Mouse (Mus musculus) frontal cortex, postnatal 10 days (tissue): ENCODE results near the gene Fam129c.

ENCODE experiments used
- DNase-seq, 2 experiments: peaks; one replicate each; pipeline ENCODE4 v3.0.0; 2022; ENCODE audit warnings: low spot score in 2 of 2, mixed read lengths in 1 of 2

Fam129c gene

DNA sequence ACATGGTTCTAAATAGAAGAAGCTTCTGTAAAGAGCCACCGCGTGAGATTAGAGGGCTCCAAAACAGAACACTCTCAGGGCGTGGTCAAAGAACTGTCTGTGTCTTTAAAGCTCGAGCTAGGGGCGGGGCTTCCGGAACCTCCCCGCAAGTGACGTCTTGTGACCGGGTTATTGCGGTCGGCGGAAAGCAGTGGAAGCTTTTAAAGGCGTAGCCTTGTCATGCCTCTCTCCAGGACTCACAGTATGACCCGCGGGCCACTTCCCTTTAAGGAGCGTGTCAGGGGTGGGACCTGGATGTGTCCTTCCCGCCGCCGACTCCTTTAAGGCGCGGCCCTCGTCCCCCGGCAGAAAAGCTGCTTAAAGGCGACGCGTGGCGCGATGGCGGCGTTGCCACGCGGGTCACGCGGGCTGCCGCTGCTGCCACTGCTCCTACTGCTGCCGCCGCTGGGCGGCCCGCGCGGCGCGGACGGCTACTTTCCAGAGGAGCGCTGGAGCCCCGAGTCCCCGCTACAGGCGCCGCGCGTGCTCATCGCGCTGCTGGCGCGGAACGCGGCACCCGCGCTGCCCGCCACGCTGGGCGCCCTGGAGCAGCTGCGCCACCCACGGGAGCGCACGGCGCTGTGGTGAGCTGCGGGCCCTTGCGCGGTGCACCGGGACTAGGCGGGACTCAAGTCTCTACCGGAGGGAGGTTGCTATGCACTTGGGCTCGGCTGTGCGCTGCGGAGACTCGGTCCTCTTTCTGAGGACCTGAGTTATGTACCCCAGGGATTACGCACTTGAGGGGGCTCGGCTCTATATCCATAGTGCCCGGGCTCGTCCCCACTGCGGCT, 13.6 kb downstream of the Fam129c start, which contains the start of gene Colgalt1:
Gene Colgalt1 (plus strand): TSS at position 177 of the 830 bp plus-strand sequence.
- DNase-seq: peak; percentile 96 to 98

DNA sequence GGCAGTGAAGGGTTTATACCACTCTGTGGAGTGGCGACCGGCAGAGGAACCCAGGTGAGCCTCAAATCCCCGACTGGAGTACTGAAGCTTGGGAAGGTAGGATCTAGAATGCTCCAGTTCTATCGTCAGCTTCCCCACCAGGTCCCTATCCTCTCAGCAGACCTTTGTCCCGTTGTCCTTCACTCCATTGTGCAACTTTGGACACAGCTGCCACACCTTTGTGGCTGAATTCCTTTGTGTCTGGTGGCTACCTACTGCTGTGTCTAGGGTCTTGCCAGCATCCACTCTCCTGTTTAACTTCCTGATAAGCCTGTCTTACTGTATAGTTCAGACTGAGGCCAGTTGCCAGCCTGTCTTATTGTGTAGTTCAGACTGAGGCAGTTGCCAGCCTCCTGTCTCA, 14.7 kb downstream of the Fam129c start:
- DNase-seq: no peak

DNA sequence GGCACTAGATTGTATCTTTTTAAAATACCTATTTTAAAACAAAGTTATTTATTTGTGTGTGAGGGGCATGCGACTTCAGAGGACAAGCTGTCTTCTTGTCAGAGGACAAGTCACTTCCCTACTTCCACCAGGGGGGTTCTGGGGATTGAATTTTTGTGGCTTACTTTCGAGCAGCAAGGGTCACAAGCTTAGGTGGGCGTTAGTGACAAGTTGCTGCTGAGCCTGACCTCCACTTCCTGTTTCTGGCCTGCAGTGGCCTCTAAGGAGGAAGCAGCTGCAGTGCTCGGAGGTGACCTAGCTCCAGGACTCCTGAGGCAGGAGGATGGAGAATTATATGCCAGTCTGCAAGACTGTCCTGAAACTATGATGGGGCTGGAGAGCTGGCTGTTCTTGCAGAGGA, 16.0 kb downstream of the Fam129c start:
- DNase-seq: peak in 1 of 2 experiments; percentile 14

DNA sequence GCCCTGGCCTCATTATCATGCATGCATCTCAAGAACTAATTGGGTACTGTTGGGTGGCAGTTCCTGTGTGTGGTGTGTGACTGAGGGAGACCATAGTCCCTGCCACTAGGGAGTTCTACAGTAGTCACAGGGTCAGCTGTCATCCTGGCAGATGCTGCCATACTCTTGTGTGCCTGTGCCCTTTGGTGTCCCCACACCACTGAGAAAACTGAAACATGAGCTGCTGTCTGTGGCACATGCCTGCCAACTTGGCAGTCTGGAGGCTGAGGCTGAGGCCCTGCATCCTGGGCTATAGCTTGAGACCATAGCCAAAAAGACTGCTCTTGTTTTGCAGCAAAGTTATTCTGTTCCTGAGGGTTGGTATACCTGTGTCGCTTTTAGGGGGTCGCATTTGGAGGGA, 22.3 kb downstream of the Fam129c start:
- DNase-seq: no peak

DNA sequence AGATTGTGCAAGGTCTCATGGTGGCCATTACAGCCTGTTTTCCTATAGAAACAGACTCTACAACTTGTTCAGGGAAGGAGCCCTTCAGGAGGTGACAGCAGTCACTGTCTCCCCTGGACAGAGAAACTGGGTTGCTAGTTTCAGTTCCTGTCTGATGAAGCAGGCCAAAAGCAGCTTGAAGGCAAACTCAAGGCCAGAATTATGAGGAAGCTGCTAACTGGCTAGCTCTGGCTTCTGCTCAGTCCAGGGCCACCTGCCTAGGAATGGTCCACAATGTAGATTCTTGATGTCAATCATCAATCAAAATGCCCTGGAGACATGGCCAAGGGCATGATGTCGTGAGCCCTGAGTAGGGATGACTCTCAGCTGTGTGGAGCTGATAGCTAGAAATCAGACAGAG, 27.6 kb downstream of the Fam129c start:
- DNase-seq: no peak

DNA sequence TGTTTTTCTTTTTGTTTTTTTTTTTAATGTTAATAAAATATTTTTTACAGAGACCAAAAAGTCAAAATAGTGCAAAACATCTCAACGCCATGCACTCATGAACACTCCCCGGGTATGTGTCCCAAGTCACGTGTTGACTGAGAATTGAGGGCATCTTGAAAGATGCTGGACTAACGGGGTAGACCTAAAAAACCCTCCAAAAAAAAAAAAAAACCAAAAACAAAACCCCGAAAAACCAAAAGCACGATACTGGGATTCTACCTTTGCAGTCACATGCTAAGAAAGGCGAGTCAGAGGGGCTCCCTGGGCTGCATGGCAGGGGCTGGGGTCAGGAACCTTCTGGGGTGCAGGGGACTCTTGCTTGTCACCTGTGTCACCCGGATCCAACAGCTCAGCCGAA, 29.3 kb downstream of the Fam129c start:
- no peak for DNase-seq

DNA sequence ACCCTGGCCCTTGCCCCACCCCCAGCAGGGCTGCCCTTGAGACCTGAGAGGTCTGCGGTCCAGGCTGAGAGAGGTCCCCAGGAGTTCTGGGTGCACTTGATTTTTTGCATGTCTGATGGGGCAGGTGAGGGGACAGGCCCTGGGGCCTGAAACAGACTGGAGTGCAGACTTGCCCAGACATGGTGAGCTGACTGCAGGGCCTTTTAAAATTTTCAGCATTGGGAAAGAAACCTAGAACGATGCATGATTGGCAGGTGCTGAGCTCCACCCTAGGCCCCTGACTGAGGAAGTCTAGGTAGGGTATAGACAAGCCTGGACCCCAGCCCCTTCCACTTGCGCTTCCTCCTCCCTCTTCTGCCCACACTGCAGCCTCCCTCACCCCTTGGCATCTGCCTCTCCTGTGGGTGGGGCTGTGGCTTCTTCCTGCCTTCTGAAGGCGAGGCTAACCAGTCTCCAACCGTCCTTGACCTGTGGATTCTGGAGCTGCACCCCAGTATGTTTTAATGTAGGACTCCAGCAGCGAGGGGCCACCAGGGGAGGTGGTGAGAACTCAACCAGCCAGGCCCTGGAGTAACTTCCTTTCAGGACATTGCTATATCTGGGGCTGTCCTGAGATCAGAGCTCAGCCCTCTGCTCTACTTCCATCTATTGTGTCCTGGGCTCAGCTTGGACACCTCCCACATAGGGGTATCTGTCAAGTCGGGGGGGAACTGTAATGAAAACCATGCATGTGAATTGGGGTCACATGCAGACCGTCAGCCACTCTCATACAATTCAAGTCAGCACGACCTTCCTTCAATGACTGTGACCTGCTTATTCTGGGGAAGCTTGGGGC, 30.0 kb downstream of the Fam129c start:
- DNase-seq: no peak

DNA sequence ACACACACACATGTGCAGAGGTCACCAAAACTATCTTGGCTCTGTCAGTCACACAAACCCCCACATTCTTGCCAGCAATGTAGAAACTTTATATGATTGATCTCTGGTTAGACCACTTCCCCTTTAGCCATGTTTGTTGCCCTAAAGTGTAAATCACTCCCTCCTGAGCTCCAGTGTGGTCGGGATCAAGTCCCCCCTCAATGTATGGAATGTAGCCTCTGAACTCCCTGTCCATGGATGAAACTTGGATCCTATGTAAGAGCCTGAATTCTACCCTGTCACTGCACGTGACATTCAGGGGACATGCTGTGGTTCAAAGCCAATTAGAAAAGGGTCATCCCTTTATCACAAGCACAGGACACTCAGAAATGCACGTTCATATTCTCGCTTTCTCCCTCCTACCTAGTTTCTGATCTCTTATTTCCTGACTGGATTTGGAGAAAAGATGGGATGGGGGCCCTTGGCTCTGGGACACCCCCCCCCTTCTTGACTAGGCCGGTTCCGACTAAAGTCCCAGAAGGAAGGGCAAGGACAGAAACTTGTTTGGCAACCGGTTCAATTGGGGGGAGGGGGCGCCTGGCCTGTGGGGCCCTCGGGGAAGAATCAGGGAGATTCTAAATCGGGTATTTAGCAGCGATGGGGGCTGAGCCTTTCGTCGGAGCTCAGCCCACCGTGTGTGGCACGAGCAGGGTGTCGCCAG, 31.1 kb downstream of the Fam129c start:
- no peak for DNase-seq

DNA sequence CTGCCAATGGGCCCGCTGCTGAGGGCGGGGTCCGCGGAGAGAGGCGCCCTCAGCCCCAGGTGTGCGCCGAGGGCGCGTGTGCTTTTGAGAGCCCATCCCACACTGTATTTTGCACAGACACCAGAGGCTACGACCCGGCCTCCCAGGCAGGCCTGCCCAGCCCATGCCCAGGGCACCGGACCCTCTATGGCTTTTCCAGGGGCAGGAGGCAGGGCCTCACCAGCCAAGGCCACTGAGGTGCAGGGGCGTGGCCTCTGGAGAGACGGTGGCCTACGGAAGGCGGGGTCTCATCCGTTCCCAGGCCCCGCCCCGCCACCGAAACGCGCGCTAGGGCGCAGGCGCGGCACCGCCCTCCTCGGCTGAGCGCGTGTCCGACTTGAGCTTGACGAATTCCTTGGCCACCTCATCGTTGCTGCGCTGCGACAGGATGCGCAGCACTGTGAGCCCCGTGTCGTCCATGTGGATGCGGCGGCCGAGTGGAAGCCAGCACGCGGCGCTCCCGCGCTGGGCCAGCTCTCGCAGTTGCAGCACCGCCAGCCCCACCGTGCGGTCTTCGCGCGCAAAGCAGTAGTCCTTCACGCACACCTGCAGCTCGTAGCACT, 31.7 kb downstream of the Fam129c start:
- DNase-seq: peak; percentile 87 to 90

DNA sequence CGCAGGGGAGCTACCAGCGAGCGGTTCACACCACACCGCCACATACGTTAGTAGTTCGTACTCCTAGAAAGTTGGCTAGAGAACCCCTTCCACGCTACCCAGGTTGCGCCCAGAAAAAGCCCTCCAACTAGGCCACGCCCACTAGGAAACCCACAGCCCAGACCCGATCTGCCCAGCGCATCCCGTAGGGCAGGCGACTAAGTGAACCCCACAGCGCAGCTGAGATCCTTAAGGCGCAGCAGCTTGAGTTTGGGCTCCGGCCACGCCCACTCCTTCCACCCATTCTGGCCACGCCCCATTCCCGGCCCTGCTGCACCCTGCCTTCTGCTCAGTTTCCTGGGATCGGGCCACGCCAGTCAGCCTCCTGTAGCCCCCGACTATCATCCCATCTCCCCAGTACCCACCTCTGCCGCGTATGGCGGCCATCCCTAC, 32.3 kb downstream of the Fam129c start:
- DNase-seq: no peak

DNA sequence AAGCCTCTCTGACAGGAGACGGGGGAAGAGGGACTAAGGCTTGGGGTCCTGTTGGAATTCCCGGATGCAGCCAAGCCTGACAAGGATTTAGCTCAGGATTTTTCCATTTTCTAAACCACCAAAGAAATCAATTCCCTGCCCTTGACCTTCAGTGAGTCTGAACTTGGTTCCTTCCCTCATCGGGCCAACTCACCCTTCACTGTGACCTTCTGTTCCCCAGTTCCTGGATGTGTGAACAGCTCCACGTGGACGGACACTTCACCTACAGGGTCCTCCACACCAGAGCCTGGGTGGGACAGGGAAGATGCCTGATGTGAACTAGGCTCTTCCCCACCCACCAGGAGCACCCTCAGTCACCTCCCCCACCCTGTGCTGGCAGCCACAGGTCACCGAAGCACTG, 33.3 kb downstream of the Fam129c start:
- no peak for DNase-seq

DNA sequence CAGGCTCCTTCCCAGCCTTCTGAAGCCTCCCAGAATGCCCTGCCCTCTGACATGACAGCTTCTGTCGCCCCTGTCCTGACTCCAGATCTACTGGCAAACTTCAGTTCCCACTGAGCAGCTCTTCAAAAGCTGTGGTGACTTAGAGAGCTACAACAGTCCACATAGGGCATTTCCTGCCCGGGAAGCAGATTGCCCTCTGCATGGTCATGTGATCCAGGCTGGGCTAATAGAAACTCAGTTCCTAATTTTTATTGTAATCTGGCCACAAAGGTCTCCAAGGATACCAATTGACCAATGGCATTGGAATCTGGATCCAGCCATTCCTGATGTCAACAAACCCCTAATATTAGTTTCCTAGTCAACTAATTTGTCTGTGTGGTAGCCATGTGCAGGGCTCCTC, 34.4 kb downstream of the Fam129c start:
- DNase-seq: no peak

DNA sequence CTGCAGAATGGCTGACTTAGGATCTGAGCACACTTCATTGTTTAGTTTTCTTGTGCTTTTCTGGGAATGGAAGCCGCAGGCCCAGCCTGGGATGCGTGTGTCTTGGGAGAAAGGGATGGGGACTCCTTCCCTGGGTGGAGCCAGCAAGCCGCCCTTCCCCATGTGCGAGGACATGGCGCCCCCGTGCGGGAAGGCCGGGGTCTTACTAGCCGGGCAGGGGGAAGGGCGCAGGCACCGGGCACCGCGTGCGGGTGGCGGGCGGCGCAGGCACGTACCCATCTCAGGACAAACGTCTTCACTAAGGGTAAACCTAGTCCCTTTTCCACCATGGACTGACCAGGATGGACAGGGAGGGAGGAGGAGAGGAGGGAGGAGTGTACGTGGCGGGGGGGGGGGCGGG, 35.7 kb downstream of the Fam129c start:
- DNase-seq: no peak

DNA sequence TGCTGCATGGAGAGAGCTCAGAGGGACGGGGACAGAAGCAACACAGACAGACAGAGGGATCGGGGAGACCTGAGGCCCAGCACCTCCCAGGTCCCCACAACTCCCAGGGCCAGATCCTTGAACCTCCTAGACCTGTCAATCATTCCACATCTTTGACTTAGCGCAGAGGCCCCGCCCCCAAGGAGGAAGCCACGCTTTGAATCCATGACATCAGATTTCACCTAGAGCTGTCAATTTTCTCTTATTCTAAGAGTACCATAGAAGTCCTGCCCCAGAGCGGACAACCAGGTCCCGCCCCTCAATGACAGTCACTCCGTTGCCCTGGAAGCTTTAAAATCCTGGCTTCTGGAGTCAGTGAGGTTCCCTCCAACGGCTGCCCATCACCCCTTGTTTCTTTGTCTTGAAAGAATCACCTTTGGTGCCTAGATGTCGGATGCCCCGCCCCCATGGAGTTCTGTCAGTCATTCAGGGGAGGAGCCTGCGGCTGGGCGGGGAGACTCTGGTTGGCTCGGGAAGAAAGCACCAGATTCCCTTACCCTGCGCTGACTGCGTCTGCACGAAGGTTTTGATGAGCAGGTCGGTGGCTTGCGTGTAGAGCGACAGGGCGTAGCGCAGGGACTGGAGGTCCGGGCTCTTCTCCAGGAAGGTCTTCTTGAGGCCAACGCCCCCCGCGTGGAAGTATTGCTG, 36.7 kb downstream of the Fam129c start:
- no peak for DNase-seq

DNA sequence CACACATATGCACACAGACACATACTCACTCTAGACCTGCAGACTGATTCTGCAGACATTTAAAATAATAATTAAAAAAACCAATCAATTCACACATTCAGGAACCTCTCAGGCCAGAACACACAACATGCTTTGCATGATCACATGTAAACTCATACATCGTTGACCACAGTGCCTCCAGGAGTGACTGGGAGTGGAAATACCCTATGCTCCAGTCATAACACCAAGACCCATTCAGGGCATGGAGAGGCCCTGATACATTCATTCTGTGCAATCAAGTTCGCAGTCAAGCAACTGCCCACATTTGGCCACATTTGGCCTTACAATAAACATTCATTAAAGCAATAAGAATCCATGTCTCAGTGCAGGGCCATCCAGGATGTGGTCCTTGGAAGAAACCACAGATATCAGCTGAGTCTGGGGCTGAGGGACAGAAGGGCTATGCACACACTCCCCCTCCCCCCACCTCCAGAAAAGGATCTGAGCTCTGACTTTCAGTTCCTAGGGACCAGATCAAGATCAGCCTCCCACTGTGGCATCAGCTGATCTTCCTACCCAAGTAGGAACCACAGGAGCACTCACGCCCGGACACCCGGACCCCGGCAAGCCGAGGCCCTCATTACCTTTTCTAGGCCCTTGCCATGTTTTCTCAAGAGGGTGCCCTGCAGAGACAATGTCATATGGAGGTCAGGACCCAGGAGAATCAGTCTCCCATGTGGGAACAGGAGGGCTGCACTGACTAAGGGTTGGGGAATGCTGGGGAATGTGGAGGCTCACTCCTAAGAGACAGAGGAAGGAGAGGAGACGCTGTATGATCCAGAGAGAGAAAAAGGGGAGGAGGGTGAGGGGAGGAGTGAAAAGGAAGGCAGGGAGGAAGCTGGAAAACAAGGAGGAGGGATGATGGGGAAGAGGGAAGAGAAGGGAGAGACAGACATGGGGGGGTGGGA, 40.0 kb downstream of the Fam129c start:
- no peak for DNase-seq

DNA sequence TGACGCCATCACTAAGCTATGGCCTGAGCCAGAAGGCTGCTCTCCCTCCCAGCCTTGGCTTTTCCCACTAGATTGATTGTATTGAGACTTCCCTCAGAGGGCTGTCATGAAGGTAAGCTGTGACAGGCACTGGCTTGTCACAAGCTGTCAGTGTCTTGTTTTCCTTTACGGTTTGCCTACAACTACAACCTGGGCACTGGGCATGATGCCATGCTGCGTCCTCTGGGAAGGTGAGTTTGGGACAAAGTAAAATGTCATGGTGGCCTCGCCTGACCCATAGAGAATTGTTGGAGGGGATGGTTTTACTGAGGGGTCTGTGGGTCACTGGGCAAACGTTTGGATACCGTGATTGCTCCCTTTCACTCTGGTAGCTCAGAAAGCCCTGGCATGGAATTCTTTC, 40.9 kb downstream of the Fam129c start:
- DNase-seq: no peak

DNA sequence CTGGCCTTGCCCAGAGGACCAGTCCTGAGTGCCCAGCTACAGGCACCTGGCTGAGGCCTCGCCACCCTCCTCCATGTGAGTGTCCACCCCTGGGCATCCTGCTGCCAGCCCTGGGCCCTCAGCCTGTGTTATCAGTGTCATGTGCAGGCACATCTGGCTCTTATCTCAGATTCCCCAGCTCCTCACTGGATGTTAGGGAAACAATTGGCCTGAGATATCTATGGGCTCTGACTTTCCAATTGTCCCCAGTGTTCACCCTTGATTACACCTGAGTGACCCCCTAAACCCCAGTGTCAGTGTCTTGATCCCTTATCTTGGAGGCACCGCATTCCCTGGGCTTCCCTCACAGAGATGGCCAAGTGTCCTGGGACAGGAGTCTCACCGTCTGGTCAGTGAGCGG, 41.9 kb downstream of the Fam129c start:
- no peak for DNase-seq

DNA sequence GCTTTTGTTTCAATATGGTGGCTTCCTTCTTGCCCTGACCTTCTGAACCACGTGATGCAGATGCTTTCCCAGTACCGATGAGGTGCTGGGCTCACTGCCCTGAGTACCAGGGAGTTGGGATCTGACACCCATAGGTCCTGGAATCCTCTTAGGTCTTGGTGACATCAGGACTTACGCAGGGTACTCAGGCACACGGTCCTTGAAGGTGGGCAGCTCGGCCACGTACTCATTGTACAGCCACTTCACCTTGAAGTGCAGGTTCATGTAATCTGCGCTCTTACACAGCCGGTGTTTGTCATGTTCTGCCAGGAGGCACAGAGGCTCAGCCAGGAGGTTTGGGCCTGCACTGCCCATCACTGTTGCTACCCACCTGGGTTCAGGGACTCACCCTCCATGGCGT, 48.1 kb downstream of the Fam129c start:
- DNase-seq: no peak

DNA sequence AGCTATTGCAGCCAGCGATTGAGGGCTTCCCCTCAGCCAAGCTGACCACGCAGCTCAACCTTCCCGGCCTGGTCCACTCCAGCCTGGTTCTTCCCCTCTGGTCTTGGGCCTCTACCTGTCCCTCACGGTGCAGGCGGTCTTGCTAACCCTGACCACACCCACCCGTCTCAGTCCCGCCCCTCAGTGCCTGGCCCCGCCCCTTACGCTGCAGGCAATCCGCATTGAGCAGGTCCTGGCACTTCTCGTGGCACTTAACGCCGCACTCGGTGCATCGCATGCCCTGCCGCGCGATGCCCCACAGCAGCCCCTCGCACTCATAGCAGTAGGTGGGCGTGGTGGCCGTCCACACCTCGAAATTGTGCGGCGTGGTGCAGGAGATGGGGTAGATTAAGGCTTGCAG, 57.2 kb downstream of the Fam129c start:
- DNase-seq: no peak
